Mouse (Mus musculus): ENCODE measurements around the gene Hdac5.

DNA sequence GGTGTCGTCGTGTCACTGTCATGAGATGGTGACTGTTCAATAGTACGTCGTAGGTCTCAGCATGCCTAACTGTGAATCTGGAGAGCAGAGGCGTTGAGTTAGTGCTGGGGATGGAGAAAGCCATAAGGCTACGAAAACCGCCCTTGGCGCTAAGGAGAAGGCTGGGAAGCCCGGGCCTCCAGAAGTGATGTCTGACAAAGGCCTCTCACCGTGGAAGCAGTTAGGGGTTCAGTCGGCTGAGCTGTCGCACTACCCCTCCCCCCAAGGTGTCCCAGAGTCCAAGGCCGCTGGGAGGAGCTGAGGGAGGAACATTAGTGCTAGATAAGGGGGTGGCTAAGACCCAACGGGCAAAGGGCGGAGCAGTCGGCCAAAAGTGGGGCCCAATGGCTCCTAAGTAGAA is 84.0 kb downstream of the Hdac5 start:
- TF ChIP-seq CTCF (IDR thresholded peaks at IDR 0.05; ENCODE audit: low read depth, low read length) (no peak), POLR2A (IDR thresholded peaks at IDR 0.05; ENCODE audit: borderline replicate concordance, low read depth, low read length) (no peak)
